8 mouse cellular contexts compared by ENCODE assay signal in the genomic region with DNA sequence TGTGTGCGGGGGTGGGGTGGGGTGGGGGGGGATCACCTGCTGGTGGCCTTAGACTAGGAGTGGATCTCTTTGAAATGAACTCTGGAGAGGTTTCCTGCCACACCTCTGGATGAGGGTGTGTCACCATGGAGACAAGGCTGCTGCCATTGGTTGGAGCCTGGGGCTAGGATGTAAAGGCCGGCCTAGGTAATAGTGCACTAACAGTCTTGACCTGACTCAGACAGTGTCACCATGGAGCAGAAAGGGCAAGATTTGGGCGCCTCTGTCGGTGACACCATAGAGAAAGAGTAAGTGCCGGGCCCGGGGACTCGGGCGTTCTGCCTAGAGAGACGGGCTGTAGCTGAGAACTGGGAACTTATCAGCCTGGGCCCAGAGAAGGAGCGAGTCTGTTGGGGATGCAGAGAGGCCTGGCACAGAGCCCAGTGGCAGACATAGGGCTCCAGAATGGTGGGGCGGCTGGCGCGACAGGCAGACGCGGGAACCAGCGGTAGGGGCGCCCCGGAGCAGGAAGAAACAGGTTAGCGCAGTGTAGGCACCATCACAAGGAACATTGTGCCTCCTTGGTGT. TPM values are rescaled to one million over a fixed set of nuclear protein-coding genes. Genes with fewer than 3 reads are reported as not detected.
DNase-seq lines count a peak whose midpoint lies in the region; ATAC-seq lines count a peak whose summit lies in the region.
"Not testable (repeated sequence)": the region's sequence is repeated elsewhere in the genome, so short reads cannot be mapped to it uniquely, and the experiment has no call there.

A gene (plus strand): TSS at position 51 of the 567 bp plus-strand sequence.

- intact Hi-C loops in gastrocnemius, postnatal 36 days (cut with DNase I): not testable (repeated sequence)

- DNase-seq in WW6 (ENCODE audit: low read depth, low spot score): peak; percentile 53
- DNase-seq in embryo, embryonic 11 days: peak; percentile 31
- DNase-seq in gastrocnemius, postnatal 36 days: peak; percentile 15 to 44
- peak; percentile 71 for DNase-seq in induced T-regulatory cell, adult 2 months (ENCODE audit: low read depth)
- peak; percentile 33 for DNase-seq in left cerebral cortex, adult 11 months (ENCODE audit: low spot score)
- peak; percentile 71 for DNase-seq in lung, postnatal 10 days
- DNase-seq in thymus, adult 18-20 months: peak; percentile 49 to 50

- peak; percentile 86 for ATAC-seq in neutrophil, adult 5-6 weeks (ENCODE audit: extremely low read depth, insufficient number of reproducible peaks, low FRiP score, poor library complexity, severe bottlenecking)

RNA-seq across cellular contexts. Expression of the gene that starts here (rescaled TPM):
- total RNA-seq in gastrocnemius, postnatal 36 days (2021): under 1 TPM in 1 of 2 experiments, not detected in 1; 0.41 TPM
- 1.4 TPM in 1 of 2 replicates, not detected in the other for total RNA-seq in neutrophil, adult 5-6 weeks (2017)

Comparison
In these comparisons a context has a peak if more than half of its experiments do, and no peak if none do; other contexts are left out.
1. Peak in every context shown above with its lines: DNase-seq and ATAC-seq.
2. Peak in DNase-seq in gastrocnemius, postnatal 36 days; RNA of the gene not detected or under 1 TPM.